In genomic region chrX:136708168-136708681, GRCm38 (mm10) we compare ENCODE assay signal across 8 mouse cellular contexts. TPM values are rescaled to one million over a fixed set of nuclear protein-coding genes. Genes with fewer than 3 reads are reported as not detected.
A peak's percentile ranks its signal among the peaks of the same experiment; 100 is the strongest.
DNase-seq lines count a peak whose midpoint lies in the region; ATAC-seq and TF ChIP-seq lines count a peak whose summit lies in the region.

No protein-coding gene starts in this region.

- H3K4me1 ChIP-seq in intestine, embryonic 16.5 days (ENCODE audit: control insufficient read depth, insufficient read depth, low read length) = no peaks in the 10 kb centered on the region

- H3K4me2 ChIP-seq in intestine, embryonic 16.5 days (ENCODE audit: low read depth, low read length) = peak overlapping the region; percentile 59

- peak overlapping the region; percentile 81 for H3K4me3 ChIP-seq in gastrocnemius, adult 2 months
- peak overlapping the region; percentile 56 for H3K4me3 ChIP-seq in intestine, embryonic 16.5 days (ENCODE audit: low read length)

- peak overlapping the region; percentile 71 for H3K27ac ChIP-seq in gastrocnemius, adult 2 months
- H3K27ac ChIP-seq in intestine, embryonic 16.5 days (ENCODE audit: low read length) = peak overlapping the region; percentile 65

- H3K36me3 ChIP-seq in intestine, embryonic 16.5 days (ENCODE audit: control insufficient read depth, insufficient read depth, low read length) = no peaks in the 10 kb centered on the region

- no peak for TF ChIP-seq CTCF in gastrocnemius, adult 2 months (IDR thresholded peaks at IDR 0.05)

- WGBS in intestine, embryonic 16.5 days = 7% methylated on average over 17 of the region's 18 CpGs

- DNase-seq in gastrocnemius, adult 2 months = peak; percentile 20
- DNase-seq in gastrocnemius, adult 18-20 months (ENCODE audit: low spot score) = no peak
- peak; percentile 64 for DNase-seq in embryo, embryonic 10 days (ENCODE audit: low spot score)
- DNase-seq in heart, adult 11 months = peak; percentile 89
- DNase-seq in left cerebral cortex, postnatal 36 days (ENCODE audit: low spot score in 2 of 2) = peak; percentile 36 to 42
- DNase-seq in right cerebral cortex, postnatal 14 days = peak; percentile 31

- ATAC-seq in intestine, embryonic 16.5 days = peak; percentile 90
- ATAC-seq in megakaryocyte progenitor cell, adult 5-6 weeks (replicated peaks; ENCODE audit: poor library complexity) = peak; percentile 78

- no peaks in the 10 kb centered on the region for H3K9me3 ChIP-seq in intestine, embryonic 16.5 days (ENCODE audit: control insufficient read depth, low read length)

- H3K9ac ChIP-seq in intestine, embryonic 16.5 days (ENCODE audit: low read depth, low read length) = peak overlapping the region; percentile 72

- intact Hi-C loops in gastrocnemius, adult 2 months (cut with DNase I) = no loop called here
- intact Hi-C loops in left cerebral cortex, postnatal 36 days (cut with DNase I) = no loop called here

- no peaks in the 10 kb centered on the region for H3K27me3 ChIP-seq in intestine, embryonic 16.5 days (replicated peaks; ENCODE audit: control insufficient read depth, insufficient read depth, low read length)

RNA-seq across cellular contexts. Expression of gene Tceal1, which starts 0.4 kb away (rescaled TPM):
- total RNA-seq in gastrocnemius, adult 2 months (2021) = 1 to 10 TPM; 1.8 to 3.0 TPM
- total RNA-seq in gastrocnemius, adult 18-20 months (2021) = 1 to 10 TPM; 2.5 to 3.3 TPM
- polyA plus RNA-seq in intestine, embryonic 16.5 days (2015; fragmentation: Nextera tagmentation; extraction: Ambion mirVana) = 5.8 and 6.5 TPM in 2 replicates
- 10 to 100 TPM; 13.7 to 14.8 TPM for total RNA-seq in left cerebral cortex, postnatal 36 days (2021)
- total RNA-seq in megakaryocyte progenitor cell, adult 5-6 weeks (2015) = 0.83 and 1.3 TPM in 2 replicates
- 0.33 and 0.88 TPM in 2 replicates for total RNA-seq in megakaryocyte progenitor cell, adult 5-6 weeks (2017)

RNA-seq across cellular contexts. Expression of gene Morf4l2, which starts 35.3 kb away (rescaled TPM):
- 100 to 1,000 TPM; 157 to 173 TPM for total RNA-seq in gastrocnemius, adult 2 months (2021)
- total RNA-seq in gastrocnemius, adult 18-20 months (2021) = 100 to 1,000 TPM; 140 to 171 TPM
- polyA plus RNA-seq in intestine, embryonic 16.5 days (2015; fragmentation: Nextera tagmentation; extraction: Ambion mirVana) = 417 and 440 TPM in 2 replicates
- 100 to 1,000 TPM; 322 to 343 TPM for total RNA-seq in left cerebral cortex, postnatal 36 days (2021)
- total RNA-seq in megakaryocyte progenitor cell, adult 5-6 weeks (2015) = 250 and 251 TPM in 2 replicates
- total RNA-seq in megakaryocyte progenitor cell, adult 5-6 weeks (2017) = 707 and 925 TPM in 2 replicates
